Mouse (Mus musculus): ENCODE data around the gene Enox1. TPM values are rescaled to one million over a fixed set of nuclear protein-coding genes. Genes with fewer than 3 reads are reported as not detected.

The Enox1 gene
- polyA plus RNA-seq, 1 experiment from 2014 or later: 0.40 TPM

DNA sequence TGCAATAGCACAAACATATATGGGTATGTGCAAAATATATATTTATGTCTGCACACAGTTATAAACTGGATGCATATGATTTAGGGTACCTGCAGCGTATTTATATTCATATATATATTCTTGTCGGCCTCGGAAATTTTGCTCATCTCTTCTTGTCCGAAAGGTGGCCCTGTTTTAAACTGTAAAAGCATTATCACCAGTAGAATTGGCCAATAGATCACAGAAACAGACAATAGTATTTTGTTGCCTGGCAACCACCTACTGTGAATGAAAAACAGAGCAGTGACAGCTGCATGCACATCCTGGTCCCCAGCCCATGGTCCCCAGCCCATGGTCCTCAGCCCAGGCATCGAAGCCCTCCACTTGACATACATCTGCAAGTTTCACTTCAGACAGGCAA, 2.8 kb downstream of the Enox1 start:
- Histone ChIP-seq H3K27ac (no peak overlapping the region), H3K9me3 (replicated peaks) (no peaks in the 10 kb centered on the region), H3K9ac (no peak overlapping the region), H3K4me2 (no peak overlapping the region), H3K27me3 (peaks cover 61% of the 10 kb centered on the region), H3K4me1 (replicated peaks) (peaks cover 3% of the 10 kb centered on the region; the same call in 1 of the 2 replicates), H3K4me3 (replicated peaks) (no peak overlapping the region), H3K36me3 (no peaks in the 10 kb centered on the region)
- ATAC-seq (ENCODE audit: low read depth): no peak
- 68% methylated on average over 5 of the region's 5 CpGs for WGBS (ENCODE audit: insufficient replicate concordance)
- no peak for DNase-seq

- Histone ChIP-seq H3K27ac (no peak overlapping the region), H3K4me1 (replicated peaks) (peaks cover 2% of the 10 kb centered on the region; the same call in 1 of the 2 replicates), H3K4me2 (no peak overlapping the region), H3K9me3 (replicated peaks) (no peaks in the 10 kb centered on the region), H3K27me3 (peaks cover 31% of the 10 kb centered on the region), H3K36me3 (no peaks in the 10 kb centered on the region), H3K4me3 (replicated peaks) (no peak overlapping the region), H3K9ac (no peak overlapping the region)
- WGBS (ENCODE audit: insufficient replicate concordance): 76% methylated on average over 3 of the region's 3 CpGs
- ATAC-seq (ENCODE audit: low read depth) (no peak), DNase-seq (no peak)
These were observed 5.9 kb downstream of the Enox1 start for GRCm38 (mm10) chr14:77162496-77162895.

GRCm38 (mm10) chr14:77164396-77164795, 7.8 kb downstream of the Enox1 start:
- Histone ChIP-seq H3K9me3 (replicated peaks) (no peaks in the 10 kb centered on the region), H3K36me3 (no peaks in the 10 kb centered on the region), H3K4me1 (replicated peaks) (no peaks in the 10 kb centered on the region), H3K27me3 (peaks cover 14% of the 10 kb centered on the region; the same call in 1 of the 2 replicates), H3K4me3 (replicated peaks) (no peak overlapping the region), H3K9ac (no peak overlapping the region), H3K4me2 (no peak overlapping the region), H3K27ac (no peak overlapping the region)
- DNase-seq (no peak), ATAC-seq (ENCODE audit: low read depth) (no peak)
- 65% methylated on average over 6 of the region's 6 CpGs for WGBS (ENCODE audit: insufficient replicate concordance)

- ATAC-seq (ENCODE audit: low read depth): no peak
- Histone ChIP-seq H3K4me1 (replicated peaks) (no peaks in the 10 kb centered on the region), H3K36me3 (no peaks in the 10 kb centered on the region), H3K27ac (no peak overlapping the region), H3K4me2 (no peak overlapping the region), H3K9me3 (replicated peaks) (no peaks in the 10 kb centered on the region), H3K27me3 (no peaks in the 10 kb centered on the region), H3K4me3 (replicated peaks) (no peak overlapping the region), H3K9ac (no peak overlapping the region)
- 73% methylated on average over 6 of the region's 6 CpGs for WGBS (ENCODE audit: insufficient replicate concordance)
- DNase-seq: no peak
These were observed 11.6 kb downstream of the Enox1 start for GRCm38 (mm10) chr14:77168161-77168560.

GRCm38 (mm10) chr14:77174491-77174890, 17.9 kb downstream of the Enox1 start:
- Histone ChIP-seq H3K27ac (no peak overlapping the region), H3K4me2 (no peak overlapping the region), H3K9ac (no peak overlapping the region), H3K9me3 (replicated peaks) (no peaks in the 10 kb centered on the region), H3K4me3 (replicated peaks) (no peak overlapping the region), H3K27me3 (no peaks in the 10 kb centered on the region), H3K36me3 (no peaks in the 10 kb centered on the region), H3K4me1 (replicated peaks) (no peaks in the 10 kb centered on the region)
- ATAC-seq (ENCODE audit: low read depth) (no peak), DNase-seq (no peak)
- WGBS (ENCODE audit: insufficient replicate concordance): 70% methylated on average over 15 of the region's 15 CpGs

- ATAC-seq (ENCODE audit: low read depth): no peak
- Histone ChIP-seq H3K36me3 (no peaks in the 10 kb centered on the region), H3K4me1 (replicated peaks) (no peaks in the 10 kb centered on the region), H3K27me3 (no peaks in the 10 kb centered on the region), H3K4me2 (no peak overlapping the region), H3K9ac (no peak overlapping the region), H3K27ac (no peak overlapping the region), H3K4me3 (replicated peaks) (no peak overlapping the region), H3K9me3 (replicated peaks) (no peaks in the 10 kb centered on the region)
- DNase-seq: no peak
- WGBS (ENCODE audit: insufficient replicate concordance): 82% methylated on average over 9 of the region's 9 CpGs
These were observed 18.4 kb downstream of the Enox1 start for GRCm38 (mm10) chr14:77174931-77175330.

DNA sequence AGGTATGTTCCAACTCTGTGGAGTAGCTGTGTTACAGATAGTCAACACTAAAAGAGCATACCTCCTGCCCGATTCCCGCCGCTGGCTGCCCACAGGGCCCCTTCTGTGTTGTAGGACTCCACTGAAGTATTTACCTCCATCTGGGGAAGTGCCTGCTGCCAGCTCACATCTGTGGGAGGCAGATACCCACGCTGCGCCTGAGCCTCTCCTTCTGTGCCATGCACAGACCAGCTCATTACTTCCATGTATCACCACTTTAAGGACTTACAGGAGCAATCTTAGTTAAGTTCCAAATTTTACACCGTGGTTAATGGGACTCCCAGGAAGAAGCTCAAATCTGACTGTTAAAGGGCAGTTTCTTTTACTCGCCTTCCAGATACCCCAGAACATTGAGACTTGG, 23.7 kb downstream of the Enox1 start:
- ATAC-seq (ENCODE audit: low read depth) (no peak), DNase-seq (no peak)
- no peaks in the 10 kb centered on the region for H3K27me3 ChIP-seq
- WGBS (ENCODE audit: insufficient replicate concordance): 69% methylated on average over 7 of the region's 7 CpGs
- no peak overlapping the region for H3K4me3 ChIP-seq (replicated peaks)
- H3K4me1 ChIP-seq (replicated peaks): no peaks in the 10 kb centered on the region
- H3K36me3 ChIP-seq: no peaks in the 10 kb centered on the region
- H3K4me2 ChIP-seq: no peak overlapping the region
- no peak overlapping the region for H3K9ac ChIP-seq
- H3K27ac ChIP-seq: no peak overlapping the region
- H3K9me3 ChIP-seq (replicated peaks): no peaks in the 10 kb centered on the region

DNA sequence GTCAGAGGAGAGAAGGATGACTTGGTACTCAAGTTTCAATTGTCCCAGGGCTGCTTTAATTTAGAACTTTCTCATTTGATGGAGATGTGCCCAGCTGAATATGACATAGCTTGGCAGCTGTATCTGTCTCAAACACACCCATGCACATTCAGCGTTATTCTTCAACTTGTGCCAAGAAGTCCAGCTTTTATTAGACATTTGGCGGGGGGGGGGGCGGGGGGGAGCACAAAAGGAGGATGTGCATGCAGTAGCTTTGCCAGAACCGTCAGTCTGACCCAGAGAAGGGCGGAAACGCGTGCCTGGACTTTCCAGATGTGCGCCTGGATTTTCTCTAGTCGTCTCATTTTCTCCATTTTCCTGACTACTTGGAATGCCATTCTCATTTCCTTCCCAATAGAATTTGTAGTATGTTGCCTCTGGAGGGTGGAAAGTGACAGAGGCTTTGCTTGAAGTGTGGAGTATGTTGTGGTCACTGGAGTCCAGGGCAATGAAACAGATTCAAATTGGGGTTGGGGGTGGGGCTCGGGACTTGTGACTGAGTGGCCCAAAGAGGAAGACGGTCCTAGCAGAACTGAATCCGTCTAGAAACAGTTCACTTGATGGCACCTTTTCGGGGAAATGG, 24.3 kb downstream of the Enox1 start:
- H3K9me3 ChIP-seq (replicated peaks): no peaks in the 10 kb centered on the region
- H3K4me2 ChIP-seq: no peak overlapping the region
- no peaks in the 10 kb centered on the region for H3K27me3 ChIP-seq
- 57% methylated on average over 13 of the region's 13 CpGs for WGBS (ENCODE audit: insufficient replicate concordance)
- H3K9ac ChIP-seq: no peak overlapping the region
- no peak overlapping the region for H3K4me3 ChIP-seq (replicated peaks)
- ATAC-seq (ENCODE audit: low read depth) (no peak), DNase-seq (no peak)
- H3K27ac ChIP-seq: no peak overlapping the region
- H3K36me3 ChIP-seq: no peaks in the 10 kb centered on the region
- H3K4me1 ChIP-seq (replicated peaks): no peaks in the 10 kb centered on the region

DNA sequence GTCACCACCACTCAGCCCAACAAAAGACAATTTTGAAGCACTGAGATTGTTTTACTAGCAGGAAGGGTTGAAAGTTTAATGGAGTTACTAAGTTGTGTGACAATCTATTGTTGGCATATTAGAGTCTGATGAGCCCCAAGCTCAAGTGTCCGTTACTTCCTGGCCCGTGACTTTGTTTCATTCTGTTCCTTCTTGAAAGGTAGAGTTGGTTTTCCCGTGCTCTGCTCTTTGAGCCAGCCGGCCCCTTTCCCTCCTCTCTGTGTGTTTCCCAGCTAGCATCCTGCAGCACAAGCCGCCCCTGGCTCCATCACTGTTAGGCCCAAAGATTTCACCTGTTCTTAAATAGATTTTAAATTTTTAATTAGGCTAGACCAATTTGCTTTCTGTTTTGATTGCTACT, 26.9 kb downstream of the Enox1 start:
- H3K36me3 ChIP-seq: no peaks in the 10 kb centered on the region
- H3K9me3 ChIP-seq (replicated peaks): no peaks in the 10 kb centered on the region
- no peaks in the 10 kb centered on the region for H3K27me3 ChIP-seq
- H3K4me3 ChIP-seq (replicated peaks): no peak overlapping the region
- H3K27ac ChIP-seq: no peak overlapping the region
- H3K9ac ChIP-seq: no peak overlapping the region
- H3K4me1 ChIP-seq (replicated peaks): no peaks in the 10 kb centered on the region
- ATAC-seq (ENCODE audit: low read depth) (no peak), DNase-seq (no peak)
- no peak overlapping the region for H3K4me2 ChIP-seq
- WGBS (ENCODE audit: insufficient replicate concordance): 63% methylated on average over 5 of the region's 5 CpGs

DNA sequence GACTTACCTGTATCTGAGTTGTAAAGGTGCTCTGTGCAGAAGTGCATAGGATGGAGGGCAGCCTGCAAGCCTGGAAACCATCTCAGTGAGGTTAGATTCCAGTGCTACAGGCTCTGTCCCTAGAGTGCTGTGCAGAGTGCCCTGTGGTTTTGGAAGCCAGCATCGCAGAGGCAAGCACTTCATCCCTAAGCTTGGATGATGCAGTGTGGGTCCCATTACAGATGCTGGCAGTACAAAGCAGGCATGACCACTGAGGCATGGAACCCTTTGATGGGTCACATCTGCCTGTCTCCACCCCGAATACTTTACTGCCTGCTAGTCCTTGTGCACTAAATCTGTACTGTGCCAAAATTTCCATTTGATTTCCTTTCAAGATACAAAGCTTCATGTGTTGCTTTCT, 33.6 kb downstream of the Enox1 start:
- no peak for DNase-seq
- WGBS (ENCODE audit: insufficient replicate concordance): 48% methylated on average over 2 of the region's 2 CpGs

DNA sequence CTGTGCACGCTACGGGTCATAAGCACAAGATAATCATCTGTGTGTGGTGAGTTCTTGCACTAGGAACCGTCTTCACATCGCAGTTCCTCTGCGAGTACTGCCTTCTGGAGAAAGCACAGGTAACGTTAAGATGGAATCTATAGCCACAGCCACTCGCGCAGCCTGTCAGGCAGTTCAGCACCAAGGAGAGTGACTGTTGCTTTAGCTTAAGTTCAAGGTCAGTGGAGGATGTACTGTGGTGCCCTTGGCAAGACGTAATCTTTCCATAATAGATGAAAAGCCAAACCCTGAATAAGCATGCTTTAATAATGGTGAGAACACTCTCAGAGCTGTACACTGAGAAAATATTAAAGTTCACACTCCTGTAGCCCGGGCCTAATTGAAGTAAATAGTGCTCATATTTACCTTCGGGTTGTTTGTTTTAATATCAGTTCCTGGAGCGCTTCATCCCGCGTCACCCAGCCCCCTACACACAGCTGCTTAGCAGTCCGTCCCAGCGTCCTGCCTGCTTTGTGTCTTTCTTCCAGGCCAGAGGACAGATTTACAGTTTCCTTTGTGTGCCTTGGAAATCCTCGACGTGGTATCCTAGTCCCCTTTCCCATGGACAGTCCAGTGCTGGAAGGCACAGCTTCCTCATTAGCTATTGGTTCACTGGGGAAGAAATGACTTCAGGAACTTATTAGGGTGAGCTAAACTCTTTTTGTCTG, 38.9 kb downstream of the Enox1 start:
- WGBS (ENCODE audit: insufficient replicate concordance): 46% methylated on average over 18 of the region's 18 CpGs
- ATAC-seq (ENCODE audit: low read depth): no peak

More for the DNA sequence above, 33.6 kb downstream of the Enox1 start:
- H3K9me3 ChIP-seq (replicated peaks): no peaks in the 10 kb centered on the region
- no peaks in the 10 kb centered on the region for H3K27me3 ChIP-seq
- H3K4me1 ChIP-seq (replicated peaks): no peaks in the 10 kb centered on the region
- no peak for ATAC-seq (ENCODE audit: low read depth)
- no peak overlapping the region for H3K4me3 ChIP-seq (replicated peaks)
- no peak overlapping the region for H3K9ac ChIP-seq
- H3K27ac ChIP-seq: no peak overlapping the region
- H3K4me2 ChIP-seq: no peak overlapping the region
- no peaks in the 10 kb centered on the region for H3K36me3 ChIP-seq

DNA sequence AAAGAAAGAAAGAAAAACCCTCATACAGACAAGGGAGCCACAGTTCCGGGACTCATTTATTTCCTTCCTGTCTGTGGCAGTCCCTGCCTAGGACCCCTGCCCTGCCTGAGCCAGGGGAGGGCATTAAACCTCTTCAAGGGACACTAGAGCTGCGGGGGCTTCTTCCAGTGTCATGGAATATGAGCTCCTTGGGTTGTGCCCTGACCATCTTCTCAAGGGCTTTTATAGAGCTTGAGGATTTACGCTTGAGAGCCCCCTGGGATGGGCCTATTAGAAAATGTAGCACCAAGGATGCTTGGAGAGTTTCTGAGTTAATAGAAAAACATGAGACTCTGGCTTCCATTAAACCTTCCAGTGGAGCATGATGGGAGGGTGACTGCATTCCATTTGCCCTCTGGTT, 39.7 kb downstream of the Enox1 start:
- Histone ChIP-seq H3K27me3 (no peaks in the 10 kb centered on the region), H3K9me3 (replicated peaks) (no peaks in the 10 kb centered on the region), H3K4me2 (no peak overlapping the region), H3K4me3 (replicated peaks) (no peak overlapping the region), H3K27ac (no peak overlapping the region), H3K36me3 (no peaks in the 10 kb centered on the region), H3K9ac (no peak overlapping the region), H3K4me1 (replicated peaks) (no peaks in the 10 kb centered on the region)
- 53% methylated on average over 3 of the region's 3 CpGs for WGBS (ENCODE audit: insufficient replicate concordance)
- ATAC-seq (ENCODE audit: low read depth): no peak
- no peak for DNase-seq

More for the DNA sequence above, 38.9 kb downstream of the Enox1 start:
- Histone ChIP-seq H3K9me3 (replicated peaks) (no peaks in the 10 kb centered on the region), H3K27ac (no peak overlapping the region), H3K27me3 (no peaks in the 10 kb centered on the region), H3K4me2 (no peak overlapping the region), H3K4me3 (replicated peaks) (no peak overlapping the region), H3K4me1 (replicated peaks) (no peaks in the 10 kb centered on the region), H3K9ac (no peak overlapping the region), H3K36me3 (no peaks in the 10 kb centered on the region)
- DNase-seq: no peak
